Mouse (Mus musculus): ENCODE data around the gene Bahcc1. TPM values are rescaled to one million over a fixed set of nuclear protein-coding genes. Genes with fewer than 3 reads are reported as not detected.

The Bahcc1 gene
- total and polyA plus RNA-seq, 3 experiments: 0.04 TPM; not detected in 2

GRCm38 (mm10) chr11:120234776-120235181, 2.0 kb downstream of the Bahcc1 start:
- Histone ChIP-seq H3K27me3 (replicated peaks) (peaks cover 8% of the 10 kb centered on the region), H3K4me3 (replicated peaks in 1 of 3; ENCODE audit: low read depth in 2 of 3, low read length in 2 of 3, poor library complexity in 1 of 3) (no peak overlapping the region), H3K9ac (ENCODE audit: insufficient read depth, low read depth) (no peak overlapping the region), H3K79me2 (replicated peaks; ENCODE audit: control insufficient read depth, extremely low read depth, insufficient read depth, poor library complexity, severe bottlenecking) (no peaks in the 10 kb centered on the region), H3K4me2 (ENCODE audit: insufficient read depth, low read depth, poor library complexity, severe bottlenecking) (no peak overlapping the region), H3K27ac (ENCODE audit: insufficient read depth, low read depth) (no peak overlapping the region), H3K9me3 (replicated peaks; ENCODE audit: low read length) (peaks cover 73% of the 10 kb centered on the region), H3K4me1 (ENCODE audit: control insufficient read depth in 1 of 2, insufficient read depth in 2 of 2) (no peaks in the 10 kb centered on the region), H3K36me3 (replicated peaks in 1 of 2; ENCODE audit: control insufficient read depth in 1 of 2, insufficient read depth in 1 of 2, low read length in 1 of 2) (no peaks in the 10 kb centered on the region)
- in situ Hi-C loops (cut with MboI; ENCODE audit: low pct_ligation_motif_present, low pct_unique_long_range_greater_than_20kb, low sequenced_read_pairs) (no loop called here), dilution Hi-C loops (cut with MboI; ENCODE audit: extremely low pct_ligation_motif_present, extremely low pct_unique_long_range_greater_than_20kb, low sequenced_read_pairs) (no loop called here)
- DNase-seq (ENCODE audit: extremely low read depth): no peak
- no peak for TF ChIP-seq USF2 (conservative IDR thresholded peaks at IDR 0.05; ENCODE audit: low read depth, low read length)
- TF ChIP-seq CHD2 (IDR thresholded peaks at IDR 0.05; ENCODE audit: low read length): no peak

- peaks cover 66% of the 10 kb centered on the region for H3K9me3 ChIP-seq (replicated peaks; ENCODE audit: low read length)
- no peak overlapping the region for H3K27ac ChIP-seq (ENCODE audit: insufficient read depth, low read depth)
- no peak overlapping the region for H3K4me3 ChIP-seq (replicated peaks in 1 of 3; ENCODE audit: low read depth in 2 of 3, low read length in 2 of 3, poor library complexity in 1 of 3)
- peaks cover 12% of the 10 kb centered on the region for H3K27me3 ChIP-seq (replicated peaks)
- no peak overlapping the region for H3K4me2 ChIP-seq (ENCODE audit: insufficient read depth, low read depth, poor library complexity, severe bottlenecking)
- H3K79me2 ChIP-seq (replicated peaks; ENCODE audit: control insufficient read depth, extremely low read depth, insufficient read depth, poor library complexity, severe bottlenecking): no peaks in the 10 kb centered on the region
- in situ Hi-C loops (cut with MboI; ENCODE audit: low pct_ligation_motif_present, low pct_unique_long_range_greater_than_20kb, low sequenced_read_pairs): no loop called here
- no peaks in the 10 kb centered on the region for H3K36me3 ChIP-seq (replicated peaks in 1 of 2; ENCODE audit: control insufficient read depth in 1 of 2, insufficient read depth in 1 of 2, low read length in 1 of 2)
- dilution Hi-C loops (cut with MboI; ENCODE audit: extremely low pct_ligation_motif_present, extremely low pct_unique_long_range_greater_than_20kb, low sequenced_read_pairs): no loop called here
- no peaks in the 10 kb centered on the region for H3K4me1 ChIP-seq (ENCODE audit: control insufficient read depth in 1 of 2, insufficient read depth in 2 of 2)
- no peak for DNase-seq (ENCODE audit: extremely low read depth)
- TF ChIP-seq SIN3A (IDR thresholded peaks at IDR 0.05; ENCODE audit: low read length): no peak
- TF ChIP-seq BHLHE40 (IDR thresholded peaks at IDR 0.05; ENCODE audit: low read depth, low read length): no peak
- no peak for TF ChIP-seq SMC3 (IDR thresholded peaks at IDR 0.05; ENCODE audit: low read depth, low read length)
- TF ChIP-seq TCF12 (IDR thresholded peaks at IDR 0.05; ENCODE audit: low read depth, low read length): no peak
- no peak for TF ChIP-seq POLR2AphosphoS2 (IDR thresholded peaks at IDR 0.05; ENCODE audit: low read depth, low read length)
- no peak for TF ChIP-seq ELF1 (IDR thresholded peaks at IDR 0.05; ENCODE audit: low read depth, low read length)
- H3K9ac ChIP-seq (ENCODE audit: insufficient read depth, low read depth): no peak overlapping the region
These were observed 2.8 kb downstream of the Bahcc1 start for GRCm38 (mm10) chr11:120235385-120236113.

- Histone ChIP-seq H3K27ac (ENCODE audit: insufficient read depth, low read depth) (no peak overlapping the region), H3K4me2 (ENCODE audit: insufficient read depth, low read depth, poor library complexity, severe bottlenecking) (no peak overlapping the region), H3K27me3 (replicated peaks) (peaks cover 17% of the 10 kb centered on the region), H3K9ac (ENCODE audit: insufficient read depth, low read depth) (no peak overlapping the region), H3K9me3 (replicated peaks; ENCODE audit: low read length) (peaks cover 62% of the 10 kb centered on the region), H3K79me2 (replicated peaks; ENCODE audit: control insufficient read depth, extremely low read depth, insufficient read depth, poor library complexity, severe bottlenecking) (no peaks in the 10 kb centered on the region), H3K36me3 (replicated peaks in 1 of 2; ENCODE audit: control insufficient read depth in 1 of 2, insufficient read depth in 1 of 2, low read length in 1 of 2) (no peaks in the 10 kb centered on the region), H3K4me1 (ENCODE audit: control insufficient read depth in 1 of 2, insufficient read depth in 2 of 2) (no peaks in the 10 kb centered on the region), H3K4me3 (replicated peaks in 1 of 3; ENCODE audit: low read depth in 2 of 3, low read length in 2 of 3, poor library complexity in 1 of 3) (no peak overlapping the region)
- DNase-seq (ENCODE audit: extremely low read depth): no peak
- dilution Hi-C loops (cut with MboI; ENCODE audit: extremely low pct_ligation_motif_present, extremely low pct_unique_long_range_greater_than_20kb, low sequenced_read_pairs) (no loop called here), in situ Hi-C loops (cut with MboI; ENCODE audit: low pct_ligation_motif_present, low pct_unique_long_range_greater_than_20kb, low sequenced_read_pairs) (no loop called here)
- TF ChIP-seq ZMIZ1 (IDR thresholded peaks at IDR 0.05; ENCODE audit: low read depth, low read length) (no peak), JUND (conservative IDR thresholded peaks at IDR 0.05; ENCODE audit: low read depth, low read length) (no peak), JUN (IDR thresholded peaks at IDR 0.05; ENCODE audit: insufficient read depth, low read depth, low read length) (no peak), EP300 (IDR thresholded peaks at IDR 0.05; ENCODE audit: low read length) (no peak), TBP (conservative IDR thresholded peaks at IDR 0.05; ENCODE audit: low read depth, low read length) (no peak), ELF1 (IDR thresholded peaks at IDR 0.05; ENCODE audit: low read depth, low read length) (no peak), UBTF (IDR thresholded peaks at IDR 0.05; ENCODE audit: low read depth, low read length) (no peak), SMC3 (IDR thresholded peaks at IDR 0.05; ENCODE audit: low read depth, low read length) (no peak), E2F4 (IDR thresholded peaks at IDR 0.05; ENCODE audit: insufficient replicate concordance, low read depth, low read length) (no peak), MEF2A (IDR thresholded peaks at IDR 0.05; ENCODE audit: borderline replicate concordance, low read depth, low read length) (no peak), BHLHE40 (IDR thresholded peaks at IDR 0.05; ENCODE audit: low read depth, low read length) (no peak), HCFC1 (IDR thresholded peaks at IDR 0.05; ENCODE audit: low read depth, low read length) (no peak)
These were observed 3.3 kb downstream of the Bahcc1 start for GRCm38 (mm10) chr11:120236114-120236437.
